ENCODE assay signal across 8 mouse cellular contexts in genomic region chr2:174127376-174127713, GRCm38 (mm10). TPM values are rescaled to one million over a fixed set of nuclear protein-coding genes. Genes with fewer than 3 reads are reported as not detected.
DNase-seq lines count a peak whose midpoint lies in the region; ATAC-seq and TF ChIP-seq lines count a peak whose summit lies in the region.
"Had no signal": no experiment of that assay in that cellular context is flagged by ENCODE, and none has a peak within 500 bp of the region (broad histone marks: within the 10 kb centered on the region; RNA-seq: fewer than 3 reads in every experiment).

No protein-coding gene starts in this region.

- H3K9ac ChIP-seq in kidney, postnatal 0 days (ENCODE audit: low read depth, low read length), result no peak overlapping the region
- no peak overlapping the region for H3K9ac ChIP-seq in forebrain, embryonic 12.5 days
- no peak overlapping the region for H3K9ac ChIP-seq in intestine, embryonic 15.5 days
- no peak overlapping the region for H3K9ac ChIP-seq in neural tube, embryonic 14.5 days (replicated peaks; ENCODE audit: low read depth, low read length)

- H3K4me1 ChIP-seq in kidney, postnatal 0 days (replicated peaks; ENCODE audit: insufficient read depth, low read length), result no peaks in the 10 kb centered on the region; the same call in 1 of the 2 replicates
- H3K4me1 ChIP-seq in kidney, adult 2 months (ENCODE audit: control insufficient read depth, insufficient read depth, low read length), result no peaks in the 10 kb centered on the region
- H3K4me1 ChIP-seq in forebrain, embryonic 12.5 days, result peaks cover 16% of the 10 kb centered on the region
- 0 out of 2 replicates have a peak, but pooled peaks cover 8% of the 10 kb centered on the region for H3K4me1 ChIP-seq in intestine, embryonic 15.5 days (replicated peaks)
- H3K4me1 ChIP-seq in neural tube, embryonic 14.5 days (ENCODE audit: control insufficient read depth, insufficient read depth, low read length), result peaks cover 9% of the 10 kb centered on the region
- H3K4me1 ChIP-seq in thymus, adult 2 months (replicated peaks; ENCODE audit: control insufficient read depth, insufficient read depth, low read length), result peaks cover 8% of the 10 kb centered on the region

- no peak overlapping the region for H3K27ac ChIP-seq in kidney, postnatal 0 days
- H3K27ac ChIP-seq in kidney, adult 2 months (ENCODE audit: insufficient read depth, low read depth, low read length), result no peak overlapping the region
- no peak overlapping the region for H3K27ac ChIP-seq in forebrain, embryonic 12.5 days
- no peak overlapping the region for H3K27ac ChIP-seq in intestine, embryonic 15.5 days
- no peak overlapping the region for H3K27ac ChIP-seq in neural tube, embryonic 14.5 days (ENCODE audit: low read depth, low read length)
- no peak overlapping the region for H3K27ac ChIP-seq in thymus, adult 2 months (ENCODE audit: control insufficient read depth, insufficient read depth, low read length)

- 44% methylated on average over 6 of the region's 6 CpGs for WGBS in kidney, postnatal 0 days
- 58% methylated on average over 6 of the region's 6 CpGs for WGBS in kidney, adult 2 months
- 17% methylated on average over 6 of the region's 6 CpGs for WGBS in forebrain, embryonic 12.5 days
- 42% methylated on average over 6 of the region's 6 CpGs for WGBS in intestine, embryonic 15.5 days
- WGBS in neural tube, embryonic 14.5 days, result 25% methylated on average over 6 of the region's 6 CpGs
- 65% methylated on average over 6 of the region's 6 CpGs for WGBS in thymus, adult 2 months

- no peak for TF ChIP-seq POLR2A in kidney, adult 2 months (IDR thresholded peaks at IDR 0.05; ENCODE audit: low read depth, low read length)
- TF ChIP-seq POLR2A in thymus, adult 2 months (IDR thresholded peaks at IDR 0.05; ENCODE audit: control insufficient read depth, extremely low read depth, insufficient read depth, low read length, poor library complexity), result no peak

- no peak for DNase-seq in kidney, postnatal 0 days (ENCODE audit: low spot score)
- DNase-seq in kidney, adult 2 months, result no peak
- DNase-seq in thymus, adult 2 months, result no peak
- DNase-seq in yolk sac, embryonic 10.5 days (ENCODE audit: low spot score), result no peak
- DNase-seq: cerebellum, postnatal 36 days had no signal

- TF ChIP-seq CTCF in kidney, postnatal 0 days (IDR thresholded peaks at IDR 0.05; ENCODE audit: low read depth), result no peak
- TF ChIP-seq CTCF in kidney, adult 2 months (conservative IDR thresholded peaks at IDR 0.05; ENCODE audit: insufficient read depth, insufficient read length, low read depth, low read length), result no peak
- no peak for TF ChIP-seq CTCF in thymus, adult 2 months (IDR thresholded peaks at IDR 0.05; ENCODE audit: borderline replicate concordance, control insufficient read depth, extremely low read depth, insufficient read depth, low read length, poor library complexity)

- H3K4me3 ChIP-seq in kidney, postnatal 0 days (replicated peaks; ENCODE audit: low read depth, low read length), result no peak overlapping the region
- no peak overlapping the region for H3K4me3 ChIP-seq in kidney, adult 2 months (ENCODE audit: insufficient read depth, low read depth, low read length)
- peak overlapping the region; percentile 15; the same call in 1 of the 2 replicates for H3K4me3 ChIP-seq in forebrain, embryonic 12.5 days (replicated peaks)
- H3K4me3 ChIP-seq in intestine, embryonic 15.5 days (replicated peaks), result no peak overlapping the region
- no peak overlapping the region for H3K4me3 ChIP-seq in neural tube, embryonic 14.5 days (ENCODE audit: low read depth, low read length)
- H3K4me3 ChIP-seq in thymus, adult 2 months (ENCODE audit: control insufficient read depth, insufficient read depth, low read length), result no peak overlapping the region

- no peaks in the 10 kb centered on the region for H3K27me3 ChIP-seq in kidney, postnatal 0 days (ENCODE audit: insufficient read depth, low read length)
- no peaks in the 10 kb centered on the region for H3K27me3 ChIP-seq in kidney, adult 2 months (replicated peaks; ENCODE audit: control insufficient read depth, insufficient read depth, low read length)
- no peaks in the 10 kb centered on the region; the same call in 1 of the 2 replicates for H3K27me3 ChIP-seq in forebrain, embryonic 12.5 days
- H3K27me3 ChIP-seq in intestine, embryonic 15.5 days (replicated peaks), result no peaks in the 10 kb centered on the region
- no peaks in the 10 kb centered on the region for H3K27me3 ChIP-seq in neural tube, embryonic 14.5 days (ENCODE audit: control insufficient read depth, insufficient read depth, low read length)
- no peaks in the 10 kb centered on the region for H3K27me3 ChIP-seq in thymus, adult 2 months (ENCODE audit: control insufficient read depth, insufficient read depth, low read length)

- peak overlapping the region; percentile 30; the same call in 1 of the 2 replicates for H3K4me2 ChIP-seq in kidney, postnatal 0 days (ENCODE audit: low read length)
- peak overlapping the region; percentile 41 for H3K4me2 ChIP-seq in forebrain, embryonic 12.5 days
- H3K4me2 ChIP-seq in intestine, embryonic 15.5 days (replicated peaks), result peak overlapping the region; percentile 26; the same call in 1 of the 2 replicates
- peak overlapping the region; percentile 20; the same call in 1 of the 2 replicates for H3K4me2 ChIP-seq in neural tube, embryonic 14.5 days (ENCODE audit: low read depth, low read length)

- 0 out of 2 replicates have a peak, but pooled peaks cover 16% of the 10 kb centered on the region for H3K36me3 ChIP-seq in kidney, postnatal 0 days (ENCODE audit: insufficient read depth, low read length)
- H3K36me3 ChIP-seq in kidney, adult 2 months (ENCODE audit: control insufficient read depth, insufficient read depth, low read length), result no peaks in the 10 kb centered on the region
- H3K36me3 ChIP-seq in forebrain, embryonic 12.5 days (replicated peaks), result peaks cover 24% of the 10 kb centered on the region
- peaks cover 17% of the 10 kb centered on the region for H3K36me3 ChIP-seq in intestine, embryonic 15.5 days
- no peaks in the 10 kb centered on the region for H3K36me3 ChIP-seq in neural tube, embryonic 14.5 days (ENCODE audit: control insufficient read depth, insufficient read depth, low read length)
- H3K36me3 ChIP-seq in thymus, adult 2 months (ENCODE audit: control insufficient read depth, insufficient read depth, low read length), result no peaks in the 10 kb centered on the region

- ATAC-seq in kidney, postnatal 0 days (replicated peaks; ENCODE audit: low FRiP score, low read depth), result 0 out of 2 replicates have a peak, but pooled peaks have one; percentile 1
- peak; percentile 45; the same call in 1 of the 2 replicates for ATAC-seq in forebrain, embryonic 12.5 days (ENCODE audit: low FRiP score)
- ATAC-seq in intestine, embryonic 15.5 days, result no peak
- no peak; the same call in 1 of the 2 replicates for ATAC-seq in neural tube, embryonic 14.5 days (ENCODE audit: low read depth)

- H3K9me3 ChIP-seq in kidney, postnatal 0 days (replicated peaks; ENCODE audit: low read length), result no peaks in the 10 kb centered on the region; the same call in none of the 2 replicates
- H3K9me3 ChIP-seq in forebrain, embryonic 12.5 days, result peaks cover 14% of the 10 kb centered on the region
- H3K9me3 ChIP-seq in intestine, embryonic 15.5 days, result no peaks in the 10 kb centered on the region
- no peaks in the 10 kb centered on the region for H3K9me3 ChIP-seq in neural tube, embryonic 14.5 days (ENCODE audit: control insufficient read depth, low read length)

RNA-seq across cellular contexts. Expression of gene Npepl1, which starts 17.2 kb away (rescaled TPM):
- polyA plus RNA-seq in kidney, postnatal 0 days (2015; fragmentation: Nextera tagmentation; extraction: Ambion mirVana), result 50.2 and 51.5 TPM in 2 replicates
- 91.6 and 110 TPM in 2 replicates for polyA plus RNA-seq in kidney, adult 2 months (2012; rRNA removed)
- polyA plus RNA-seq in forebrain, embryonic 12.5 days (2016; fragmentation: Nextera tagmentation; extraction: Ambion mirVana), result 26.4 and 26.7 TPM in 2 replicates
- polyA plus RNA-seq in intestine, embryonic 15.5 days (2015; fragmentation: Nextera tagmentation; extraction: Ambion mirVana), result 52.6 and 54.5 TPM in 2 replicates
- polyA plus RNA-seq in neural tube, embryonic 14.5 days (2014; fragmentation: Nextera tagmentation; extraction: Ambion mirVana), result 7.7 and 13.2 TPM in 2 replicates
- polyA plus RNA-seq in thymus, adult 2 months (2012; rRNA removed), result 136 and 146 TPM in 2 replicates

RNA-seq across cellular contexts. Expression of gene Stx16, which starts 51.2 kb away (rescaled TPM):
- polyA plus RNA-seq in kidney, postnatal 0 days (2015; fragmentation: Nextera tagmentation; extraction: Ambion mirVana), result 6.2 and 8.7 TPM in 2 replicates
- 24.3 and 31.9 TPM in 2 replicates for polyA plus RNA-seq in kidney, adult 2 months (2012; rRNA removed)
- 15.1 and 15.3 TPM in 2 replicates for polyA plus RNA-seq in forebrain, embryonic 12.5 days (2016; fragmentation: Nextera tagmentation; extraction: Ambion mirVana)
- polyA plus RNA-seq in intestine, embryonic 15.5 days (2015; fragmentation: Nextera tagmentation; extraction: Ambion mirVana), result 8.5 and 10.6 TPM in 2 replicates
- 8.4 and 9.0 TPM in 2 replicates for polyA plus RNA-seq in neural tube, embryonic 14.5 days (2014; fragmentation: Nextera tagmentation; extraction: Ambion mirVana)
- polyA plus RNA-seq in thymus, adult 2 months (2012; rRNA removed), result 70.4 and 77.5 TPM in 2 replicates

Comparison
In these comparisons a context has a peak if more than half of its experiments do, and no peak if none do; other contexts are left out.
1. ATAC-seq: peak in kidney, postnatal 0 days (single experiment) and forebrain, embryonic 12.5 days (single experiment); none in intestine, embryonic 15.5 days (single experiment) and neural tube, embryonic 14.5 days (single experiment).
2. Peak in every context shown above with its lines, with median percentiles within 50 percentile points of each other: H3K4me2 ChIP-seq.